Mouse (Mus musculus): Measurements from ENCODE around the gene Ang6. TPM values are rescaled to one million over a fixed set of nuclear protein-coding genes. Genes with fewer than 3 reads are reported as not detected.

Gene Ang6
- total RNA-seq (2023; ENCODE audit: inconsistent age): not detected in 4 replicates

GRCm38 (mm10) chr14:44002169-44002568 is at the start of gene Ang6:
Gene Ang6 (minus strand): TSS chr14:44002269.

GRCm38 (mm10) chr14:43956769-43957168 is 45.3 kb downstream of the Ang6 start, which contains the start of gene Ang5:
Gene Ang5 (plus strand): TSS chr14:43957069.

Other genes with a start within 250 kb of the Ang6 start
- not detected in 4 replicates for gene Gm8180, start 217.5 kb downstream of the Ang6 start, total RNA-seq (2023; ENCODE audit: inconsistent age)
- gene Ear1, start 126.8 kb downstream of the Ang6 start, total RNA-seq (2023; ENCODE audit: inconsistent age): not detected in 4 replicates
- not detected in 4 replicates for gene Ear10, start 78.7 kb downstream of the Ang6 start, total RNA-seq (2023; ENCODE audit: inconsistent age)
- gene Gm8113, start 76.9 kb downstream of the Ang6 start, total RNA-seq (2023; ENCODE audit: inconsistent age): not detected in 4 replicates
- not detected in 4 replicates for gene Ang5, start 45.2 kb downstream of the Ang6 start, total RNA-seq (2023; ENCODE audit: inconsistent age)
- 0.77 to 1.6 TPM in 2 of 4 replicates, not detected in the others for gene Ear2, start 100.4 kb upstream of the Ang6 start, total RNA-seq (2023; ENCODE audit: inconsistent age)
- gene Gm3327, start 121.6 kb upstream of the Ang6 start, total RNA-seq (2023; ENCODE audit: inconsistent age): not detected in 4 replicates
- not detected in 4 replicates for gene Gm8212, start 195.4 kb upstream of the Ang6 start, total RNA-seq (2023; ENCODE audit: inconsistent age)
- gene 4930503E14Rik, start 211.0 kb upstream of the Ang6 start, total RNA-seq (2023; ENCODE audit: inconsistent age): not detected in 4 replicates